Mouse (Mus musculus): ENCODE results near the gene Nup62.
"Not testable (repeated sequence)": the region's sequence is repeated elsewhere in the genome, so short reads cannot be mapped to it uniquely, and the experiment has no call there.

The Nup62 gene

GRCm38 (mm10) chr7:44863210-44863609 is 47.3 kb downstream of the Nup62 start:
- DNase-seq (ENCODE audit: low spot score in 2 of 2): no peak

GRCm38 (mm10) chr7:44863982-44864494 is 48.1 kb downstream of the Nup62 start:
- DNase-seq (ENCODE audit: low spot score in 2 of 2): no peak

- no peak for DNase-seq (ENCODE audit: low spot score in 2 of 2)
Observed at GRCm38 (mm10) chr7:44864595-44865542, 49.0 kb downstream of the Nup62 start.

- no peak for DNase-seq (ENCODE audit: low spot score in 2 of 2)
Observed at GRCm38 (mm10) chr7:44866276-44867009, 50.6 kb downstream of the Nup62 start.

GRCm38 (mm10) chr7:44867010-44867702 is 51.3 kb downstream of the Nup62 start:
- no peak for DNase-seq (ENCODE audit: low spot score in 2 of 2)

GRCm38 (mm10) chr7:44867802-44868201 is 51.9 kb downstream of the Nup62 start:
- DNase-seq (ENCODE audit: low spot score in 2 of 2): no peak

- DNase-seq (ENCODE audit: low spot score in 2 of 2): no peak
Observed at GRCm38 (mm10) chr7:44868465-44868864, 52.6 kb downstream of the Nup62 start.

- DNase-seq (ENCODE audit: low spot score in 2 of 2): no peak
Observed at GRCm38 (mm10) chr7:44868919-44869696, 53.2 kb downstream of the Nup62 start.

- peak; percentile 97 to 98 for DNase-seq (ENCODE audit: low spot score in 2 of 2)
Observed at GRCm38 (mm10) chr7:44869697-44870528, 54.0 kb downstream of the Nup62 start, which contains the start of gene Ptov1. Gene Ptov1, minus strand, starts transcription at chr7:44869788.

GRCm38 (mm10) chr7:44870614-44871013 is 54.7 kb downstream of the Nup62 start:
- DNase-seq (ENCODE audit: low spot score in 2 of 2): no peak

- DNase-seq (ENCODE audit: low spot score in 2 of 2): no peak
Observed at GRCm38 (mm10) chr7:44871181-44871580, 55.3 kb downstream of the Nup62 start.

GRCm38 (mm10) chr7:44871774-44872173 is 55.9 kb downstream of the Nup62 start:
- not testable (repeated sequence) for DNase-seq (ENCODE audit: low spot score in 2 of 2)

GRCm38 (mm10) chr7:44877833-44878232 is 61.9 kb downstream of the Nup62 start:
- no peak for DNase-seq (ENCODE audit: low spot score in 2 of 2)
